Mouse (Mus musculus): ENCODE measurements at regions not wholly inside any gene's neighbourhood (a gene's known extent, or its start where the extent isn't known, plus 50 kb on each side); places are given as distances from the start of the nearest gene placed in this dataset.
"Not testable (repeated sequence)": the region's sequence is repeated elsewhere in the genome, so short reads cannot be mapped to it uniquely, and the experiment has no call there.

GRCm38 (mm10) chr9:97297538-97297937 is 72.2 kb downstream of the Trim42 start:
- peak in 1 of 2 experiments; percentile 53 for DNase-seq (ENCODE audit: extremely low spot score in 1 of 2, low spot score in 2 of 2)
- intact Hi-C loops (cut with DNase I) = loop anchor here (5.0 to 10.0 kb wide), 2 partner anchors 735 to 1247 kb away; partner anchors contain the start of gene Clstn2

GRCm38 (mm10) chr9:97295770-97296169 is 74.0 kb downstream of the Trim42 start:
- intact Hi-C loops (cut with DNase I) = loop anchor here (5.0 to 10.0 kb wide), 2 partner anchors 737 to 1249 kb away; partner anchors contain the start of gene Clstn2
- no peak for DNase-seq (ENCODE audit: extremely low spot score in 1 of 2, low spot score in 2 of 2)

GRCm38 (mm10) chr9:97291870-97292269 is 77.9 kb downstream of the Trim42 start:
- DNase-seq (ENCODE audit: extremely low spot score in 1 of 2, low spot score in 2 of 2) = no peak
- intact Hi-C loops (cut with DNase I) = loop anchor here (10.0 kb wide), 1 partner anchor 1253 kb away; no protein-coding TSS in a partner anchor

GRCm38 (mm10) chr9:97284282-97284802 is 85.4 kb downstream of the Trim42 start:
- intact Hi-C loops (cut with DNase I) = no loop called here

GRCm38 (mm10) chr9:97282090-97282489 is 87.7 kb downstream of the Trim42 start:
- no peak for DNase-seq (ENCODE audit: extremely low spot score in 1 of 2, low spot score in 2 of 2)
- intact Hi-C loops (cut with DNase I) = no loop called here

More at GRCm38 (mm10) chr9:97284282-97284802, 85.4 kb downstream of the Trim42 start:
- DNase-seq (ENCODE audit: extremely low spot score in 1 of 2, low spot score in 2 of 2) = no peak

GRCm38 (mm10) chr9:97275449-97275848 is 94.3 kb downstream of the Trim42 start:
- DNase-seq (ENCODE audit: extremely low spot score in 1 of 2, low spot score in 2 of 2); intact Hi-C loops (cut with DNase I): not testable (repeated sequence)

GRCm38 (mm10) chr9:97273891-97274290 is 95.9 kb downstream of the Trim42 start:
- intact Hi-C loops (cut with DNase I) = no loop called here

GRCm38 (mm10) chr9:97272061-97272460 is 97.7 kb downstream of the Trim42 start:
- intact Hi-C loops (cut with DNase I) = no loop called here
- DNase-seq (ENCODE audit: extremely low spot score in 1 of 2, low spot score in 2 of 2) = no peak

More at GRCm38 (mm10) chr9:97273891-97274290, 95.9 kb downstream of the Trim42 start:
- no peak for DNase-seq (ENCODE audit: extremely low spot score in 1 of 2, low spot score in 2 of 2)

GRCm38 (mm10) chr9:97247621-97248020 is 122.1 kb downstream of the Trim42 start:
- DNase-seq (ENCODE audit: extremely low spot score in 1 of 2, low spot score in 2 of 2) = no peak
- intact Hi-C loops (cut with DNase I) = no loop called here

- intact Hi-C loops (cut with DNase I) = no loop called here
Observed at GRCm38 (mm10) chr9:97226074-97226473, 115.1 kb upstream of the Slc25a36 start.

GRCm38 (mm10) chr9:97224549-97224948 is 113.6 kb upstream of the Slc25a36 start:
- intact Hi-C loops (cut with DNase I) = no loop called here
- no peak for DNase-seq (ENCODE audit: extremely low spot score in 1 of 2, low spot score in 2 of 2)

More at GRCm38 (mm10) chr9:97226074-97226473, 115.1 kb upstream of the Slc25a36 start:
- no peak for DNase-seq (ENCODE audit: extremely low spot score in 1 of 2, low spot score in 2 of 2)

GRCm38 (mm10) chr9:97214806-97215205 is 103.8 kb upstream of the Slc25a36 start:
- DNase-seq (ENCODE audit: extremely low spot score in 1 of 2, low spot score in 2 of 2) = no peak
- intact Hi-C loops (cut with DNase I) = no loop called here

GRCm38 (mm10) chr9:97190321-97190860 is 79.4 kb upstream of the Slc25a36 start:
- no peak for DNase-seq (ENCODE audit: extremely low spot score in 1 of 2, low spot score in 2 of 2)

GRCm38 (mm10) chr9:97189646-97190045 is 78.7 kb upstream of the Slc25a36 start:
- intact Hi-C loops (cut with DNase I) = no loop called here
- no peak for DNase-seq (ENCODE audit: extremely low spot score in 1 of 2, low spot score in 2 of 2)

More at GRCm38 (mm10) chr9:97190321-97190860, 79.4 kb upstream of the Slc25a36 start:
- intact Hi-C loops (cut with DNase I) = no loop called here

GRCm38 (mm10) chr9:97188616-97189330 is 77.8 kb upstream of the Slc25a36 start:
- intact Hi-C loops (cut with DNase I) = no loop called here
- no peak for DNase-seq (ENCODE audit: extremely low spot score in 1 of 2, low spot score in 2 of 2)

- no peak for DNase-seq (ENCODE audit: extremely low spot score in 1 of 2, low spot score in 2 of 2)
- intact Hi-C loops (cut with DNase I) = loop anchor here (10.0 kb wide), 1 partner anchor 861 kb away; the partner anchor contains the start of gene Clstn2
Observed at GRCm38 (mm10) chr9:97173230-97173951, 62.4 kb upstream of the Slc25a36 start.

GRCm38 (mm10) chr9:97172075-97172474 is 61.1 kb upstream of the Slc25a36 start:
- intact Hi-C loops (cut with DNase I) = loop anchor here (10.0 kb wide), 1 partner anchor 863 kb away; the partner anchor contains the start of gene Clstn2
- peak; percentile 33 to 36 for DNase-seq (ENCODE audit: extremely low spot score in 1 of 2, low spot score in 2 of 2)

GRCm38 (mm10) chr9:97171484-97171883 is 60.5 kb upstream of the Slc25a36 start:
- DNase-seq (ENCODE audit: extremely low spot score in 1 of 2, low spot score in 2 of 2) = no peak
- intact Hi-C loops (cut with DNase I) = loop anchor here (10.0 kb wide), 1 partner anchor 863 kb away; the partner anchor contains the start of gene Clstn2

- no peak for DNase-seq (ENCODE audit: extremely low spot score in 1 of 2, low spot score in 2 of 2)
- intact Hi-C loops (cut with DNase I) = loop anchor here (10.0 kb wide), 1 partner anchor 864 kb away; the partner anchor contains the start of gene Clstn2
Observed at GRCm38 (mm10) chr9:97170836-97171235, 59.9 kb upstream of the Slc25a36 start.

All from left cerebral cortex, postnatal 10 days (tissue).